Mouse (Mus musculus) cerebellum, adult 2 months (tissue): Measurements from ENCODE around the gene Kirrel. TPM values are rescaled to one million over a fixed set of nuclear protein-coding genes. Genes with fewer than 3 reads are reported as not detected.

Source experiments
- DNase-seq, 2 experiments: peaks; one replicate each; pipeline ENCODE4 v3.0.0; 2021
- H3K27ac ChIP-seq: fragments of 200-500 bp; 2 replicates; pipeline ENCODE4 v1.5.1; 2012; ENCODE audit warnings: low read length, control low read depth, inconsistent platforms; ENCODE audit not compliant: insufficient read depth
- H3K27me3 ChIP-seq: fragments of 200-500 bp; 2 replicates; pipeline ENCODE4 v1.6.1; 2012; ENCODE audit warnings: inconsistent platforms, mild to moderate bottlenecking, low read length, moderate library complexity; ENCODE audit not compliant: control insufficient read depth, insufficient read depth
- H3K4me1 ChIP-seq: fragments of 200-500 bp; 2 replicates; pipeline ENCODE4 v1.6.1; 2011; ENCODE audit warnings: low read length; ENCODE audit not compliant: control insufficient read depth, insufficient read depth
- H3K4me3 ChIP-seq: fragments of 200-500 bp; replicated peaks from 2 replicates; pipeline ENCODE3; 2011; ENCODE audit warnings: mild to moderate bottlenecking, low read depth, low read length, control low read depth; ENCODE audit not compliant: insufficient read depth
- CTCF ChIP-seq: fragments of 200-500 bp; IDR thresholded peaks from 2 replicates; pipeline ENCODE4 v1.5.1; 2011; ENCODE audit warnings: low read depth, mild to moderate bottlenecking, control low read depth, low read length, moderate library complexity, borderline replicate concordance; ENCODE audit not compliant: insufficient read depth
- POLR2A ChIP-seq: fragments of 200-500 bp; IDR thresholded peaks from 2 replicates; pipeline ENCODE4 v1.6.1; 2011; ENCODE audit warnings: low read length, control low read depth, borderline replicate concordance; ENCODE audit not compliant: insufficient read depth
- WGBS: fragments of 180-500 bp; shearing (Covaris S2); methylation state at CpG from one replicate; pipeline ENCODE4 v1.1.7; 2018; 5-methylcytosine and 5-hydroxymethylcytosine counted together
- polyA plus RNA-seq: library from polyadenylated mRNA; depleted of rRNA; stranded (reverse); fragments of >200 nt; gene quantifications from 2 replicates; pipeline ENCODE4 v1.2.3, GENCODE M21; 2012

Kirrel gene
- polyA plus RNA-seq, 1 experiment: 5.6 TPM

DNA sequence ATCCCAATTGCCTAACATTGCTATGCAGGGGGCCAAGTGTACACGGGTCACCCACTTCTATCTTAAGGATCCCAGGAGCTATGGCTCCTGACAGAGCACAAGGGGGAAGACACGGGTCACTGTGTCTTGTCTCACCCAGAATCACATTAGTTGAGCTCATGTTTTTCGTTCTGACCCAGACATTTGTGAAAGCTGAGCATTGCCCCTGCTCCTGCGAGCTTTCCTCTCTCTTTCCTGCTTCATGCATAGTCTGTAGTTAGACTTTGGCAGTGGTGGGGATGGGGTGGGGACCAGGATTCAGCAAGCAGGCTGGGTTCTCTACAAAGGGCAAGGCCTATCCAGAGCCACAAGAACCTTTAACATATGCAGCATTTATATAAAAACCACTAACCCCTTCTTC, 94.8 kb downstream of the Kirrel start:
- H3K27me3 ChIP-seq: no peaks in the 10 kb centered on the region
- no peak overlapping the region for H3K27ac ChIP-seq
- WGBS: 88% methylated on average over 4 of the region's 4 CpGs
- DNase-seq: no peak
- TF ChIP-seq CTCF (no peak), POLR2A (no peak)
- H3K4me1 ChIP-seq: no peaks in the 10 kb centered on the region
- no peak overlapping the region for H3K4me3 ChIP-seq

DNA sequence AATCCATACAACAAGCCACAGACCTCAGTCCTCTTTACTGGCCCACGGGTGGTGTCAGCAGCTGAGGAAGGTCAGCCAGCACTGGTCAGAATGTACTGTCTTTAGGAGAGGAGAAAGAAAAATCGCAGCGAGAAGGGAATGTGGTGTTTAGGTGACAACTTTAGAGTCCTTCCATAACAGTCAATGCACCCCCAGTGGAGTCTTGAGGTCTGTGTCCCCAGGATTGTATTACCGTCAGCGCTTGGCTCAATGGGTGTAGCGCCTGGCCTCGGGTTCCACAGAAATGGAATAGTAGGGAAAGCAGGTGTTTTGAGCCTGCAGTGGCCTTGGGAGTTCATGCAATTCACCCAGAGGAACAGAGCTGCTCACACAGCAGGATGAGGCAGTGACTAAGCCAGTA, 95.2 kb downstream of the Kirrel start:
- 92% methylated on average over 7 of the region's 7 CpGs for WGBS
- no peak for DNase-seq
- Histone ChIP-seq H3K27ac (no peak overlapping the region), H3K4me3 (no peak overlapping the region), H3K4me1 (no peaks in the 10 kb centered on the region), H3K27me3 (no peaks in the 10 kb centered on the region)
- no peak for TF ChIP-seq POLR2A
- no peak for TF ChIP-seq CTCF

DNA sequence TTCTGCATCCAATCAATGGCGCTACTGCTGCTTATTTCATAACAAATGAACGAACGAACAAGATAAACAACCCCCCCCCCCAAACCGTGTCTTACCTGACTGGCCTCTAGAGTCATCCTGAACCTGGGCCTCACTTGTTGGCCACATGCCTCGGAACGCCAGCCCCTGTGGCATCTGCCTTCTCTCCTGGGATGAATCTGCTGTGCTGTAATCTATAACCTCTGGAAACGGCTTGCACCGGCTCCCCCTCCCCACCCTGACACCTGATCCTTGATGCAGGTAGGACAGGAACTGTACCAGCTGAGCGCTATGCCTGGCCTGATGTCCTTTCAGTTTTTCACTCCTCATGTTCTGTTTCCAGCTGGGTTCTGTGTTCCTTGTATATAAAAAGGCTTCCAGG, 96.9 kb downstream of the Kirrel start:
- 83% methylated on average over 9 of the region's 9 CpGs for WGBS
- H3K27me3 ChIP-seq: no peaks in the 10 kb centered on the region; the same call in 1 of the 2 replicates
- no peak for DNase-seq
- no peaks in the 10 kb centered on the region for H3K4me1 ChIP-seq
- TF ChIP-seq POLR2A (no peak), CTCF (no peak)
- H3K27ac ChIP-seq: no peak overlapping the region
- H3K4me3 ChIP-seq: no peak overlapping the region

DNA sequence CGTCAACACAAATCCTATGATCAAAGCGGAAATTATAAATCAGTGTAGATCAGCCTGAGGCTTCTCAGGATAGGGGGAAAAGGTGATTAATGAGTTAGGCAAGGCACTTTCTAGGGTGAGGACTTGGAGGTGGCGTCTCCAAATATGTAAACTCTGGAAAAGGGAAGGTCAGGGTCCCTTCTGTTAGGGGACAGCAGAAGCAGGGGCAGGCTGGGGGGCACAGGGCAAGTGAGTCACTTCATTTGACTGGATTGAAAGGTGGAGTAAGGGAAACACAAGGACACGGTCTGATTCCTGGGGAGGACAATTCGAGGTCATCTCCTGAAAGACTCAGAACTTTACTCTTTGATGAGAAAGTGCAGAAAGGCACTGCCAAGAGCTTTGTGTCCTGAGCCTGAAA, 97.6 kb downstream of the Kirrel start:
- Histone ChIP-seq H3K4me1 (no peaks in the 10 kb centered on the region), H3K4me3 (no peak overlapping the region), H3K27me3 (no peaks in the 10 kb centered on the region; the same call in 1 of the 2 replicates), H3K27ac (no peak overlapping the region)
- no peak for DNase-seq
- TF ChIP-seq CTCF: no peak
- TF ChIP-seq POLR2A: no peak
- WGBS: 89% methylated on average over 5 of the region's 5 CpGs

DNA sequence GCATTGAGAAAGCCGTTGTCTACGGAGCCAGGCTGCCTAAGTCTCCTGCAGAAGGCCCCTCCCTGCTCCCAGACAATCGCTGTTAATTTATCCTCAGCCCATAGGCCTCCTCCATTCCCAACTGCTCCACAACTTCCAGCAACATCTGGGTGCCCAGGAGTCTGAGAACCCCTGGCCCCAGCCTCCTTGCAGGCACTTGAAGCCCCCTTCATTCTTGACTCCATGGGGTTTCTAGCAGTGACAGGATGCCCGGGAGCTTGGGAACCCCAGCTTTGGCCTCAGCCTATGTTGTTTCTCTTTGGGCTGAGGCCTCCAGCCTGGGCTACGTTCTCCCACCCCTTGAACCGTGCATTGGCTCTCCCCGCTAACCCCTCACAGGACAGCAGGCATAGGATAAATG, 98.4 kb downstream of the Kirrel start:
- DNase-seq: no peak
- Histone ChIP-seq H3K4me3 (no peak overlapping the region), H3K27ac (no peak overlapping the region), H3K4me1 (no peaks in the 10 kb centered on the region), H3K27me3 (no peaks in the 10 kb centered on the region; the same call in 1 of the 2 replicates)
- 81% methylated on average over 7 of the region's 7 CpGs for WGBS
- TF ChIP-seq POLR2A: no peak
- TF ChIP-seq CTCF: no peak

DNA sequence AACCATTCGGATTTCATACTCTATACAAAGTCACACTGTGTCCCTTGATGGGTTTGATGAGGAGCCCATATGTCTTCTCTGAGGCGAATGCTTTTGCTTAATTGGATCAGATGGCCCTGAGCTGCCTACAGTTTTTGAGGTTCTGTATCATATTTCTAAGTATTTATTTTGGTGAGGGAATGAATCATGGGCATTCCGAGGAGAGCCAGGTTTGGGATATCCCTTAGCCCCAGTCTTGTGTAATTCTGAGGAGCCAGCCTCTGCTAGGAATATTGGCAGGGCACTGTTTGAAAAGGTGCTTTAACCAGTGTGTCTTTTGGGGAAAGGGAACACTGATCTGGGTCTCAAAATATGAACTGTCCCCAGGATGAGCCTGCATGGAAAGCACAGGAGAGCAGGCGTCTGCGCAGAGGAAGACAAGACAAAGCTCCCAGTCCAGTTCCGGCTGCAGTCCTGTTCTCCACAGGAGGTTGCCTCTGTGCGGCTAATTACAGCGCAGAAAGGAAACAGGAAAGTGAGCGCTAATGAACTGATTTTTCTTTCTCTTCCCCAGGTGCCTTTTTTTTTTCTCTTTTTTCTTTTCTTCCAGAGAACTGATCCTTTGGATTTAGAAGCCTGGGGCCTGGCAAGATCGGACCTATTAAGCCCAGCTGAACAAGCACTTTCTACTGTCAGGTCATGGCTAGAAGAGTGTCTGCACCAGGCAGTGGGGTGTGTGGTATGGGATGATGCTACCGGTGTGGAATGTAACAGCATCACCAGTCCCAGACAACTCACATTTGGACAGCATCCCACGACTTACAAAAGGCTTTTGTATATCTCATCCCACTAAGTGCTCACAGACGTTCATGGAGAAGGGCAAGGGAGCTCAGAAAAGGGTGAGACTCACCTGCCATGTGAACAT, 101.7 kb downstream of the Kirrel start:
- H3K27me3 ChIP-seq: no peaks in the 10 kb centered on the region; the same call in 1 of the 2 replicates
- no peak overlapping the region for H3K27ac ChIP-seq
- TF ChIP-seq POLR2A (no peak), CTCF (no peak)
- DNase-seq: peak in 1 of 2 experiments; percentile 8
- H3K4me1 ChIP-seq: no peaks in the 10 kb centered on the region
- 20% methylated on average over 13 of the region's 13 CpGs for WGBS
- no peak overlapping the region for H3K4me3 ChIP-seq

DNA sequence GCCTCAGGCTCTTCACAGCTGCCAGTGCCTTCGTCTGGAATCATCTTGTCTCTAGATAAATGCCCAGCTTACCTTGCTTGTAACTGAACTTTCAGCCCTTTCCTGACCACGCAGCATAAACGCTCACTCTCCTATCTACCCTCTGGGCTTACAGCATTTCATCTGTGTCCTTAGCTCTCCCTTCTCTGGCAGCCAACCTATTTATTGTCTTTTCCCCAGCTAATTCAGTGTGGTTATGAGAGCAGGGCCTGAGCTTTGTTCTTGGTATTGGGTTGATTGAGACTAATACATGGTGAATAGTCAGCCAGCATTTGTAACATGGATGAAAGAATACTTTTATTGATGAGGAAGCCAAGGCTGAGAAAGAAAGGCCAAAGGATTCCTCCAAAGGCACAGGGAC, 102.4 kb downstream of the Kirrel start:
- Histone ChIP-seq H3K4me1 (no peaks in the 10 kb centered on the region), H3K4me3 (no peak overlapping the region), H3K27ac (no peak overlapping the region), H3K27me3 (no peaks in the 10 kb centered on the region; the same call in 1 of the 2 replicates)
- WGBS: 79% methylated on average over 3 of the region's 3 CpGs
- DNase-seq: no peak
- TF ChIP-seq POLR2A (no peak), CTCF (no peak)

DNA sequence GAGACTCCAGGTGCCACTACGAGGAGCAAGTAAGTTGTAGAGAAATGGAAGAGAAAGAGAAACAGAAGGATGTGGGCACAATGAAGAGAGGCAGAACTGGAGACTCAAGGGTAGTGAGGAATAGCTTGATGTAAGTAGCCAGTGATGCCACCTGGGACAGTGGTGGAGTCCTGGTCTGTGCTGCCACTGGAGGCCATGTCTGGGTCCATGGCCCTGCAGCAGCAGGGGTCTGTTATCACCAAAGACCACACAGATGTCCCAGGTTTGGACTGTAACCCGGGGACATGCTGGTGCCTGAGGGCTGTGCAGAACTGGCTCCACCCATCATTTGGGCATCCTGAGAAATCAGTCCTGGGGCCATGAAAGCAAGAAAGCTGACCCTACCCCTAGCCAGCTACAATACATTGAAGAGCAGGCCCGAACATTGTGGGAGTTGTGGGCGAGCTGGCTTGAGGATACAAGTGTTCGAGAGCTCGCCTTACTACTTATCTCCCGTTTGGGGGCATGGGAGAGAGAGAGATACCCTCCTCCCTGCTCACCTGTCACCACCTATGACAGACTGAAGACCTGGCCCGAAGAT, 107.1 kb downstream of the Kirrel start:
- no peak for DNase-seq
- no peaks in the 10 kb centered on the region for H3K4me1 ChIP-seq
- no peak overlapping the region for H3K4me3 ChIP-seq
- WGBS: 88% methylated on average over 8 of the region's 8 CpGs
- no peaks in the 10 kb centered on the region for H3K27me3 ChIP-seq
- H3K27ac ChIP-seq: no peak overlapping the region
- TF ChIP-seq CTCF: no peak
- no peak for TF ChIP-seq POLR2A

DNA sequence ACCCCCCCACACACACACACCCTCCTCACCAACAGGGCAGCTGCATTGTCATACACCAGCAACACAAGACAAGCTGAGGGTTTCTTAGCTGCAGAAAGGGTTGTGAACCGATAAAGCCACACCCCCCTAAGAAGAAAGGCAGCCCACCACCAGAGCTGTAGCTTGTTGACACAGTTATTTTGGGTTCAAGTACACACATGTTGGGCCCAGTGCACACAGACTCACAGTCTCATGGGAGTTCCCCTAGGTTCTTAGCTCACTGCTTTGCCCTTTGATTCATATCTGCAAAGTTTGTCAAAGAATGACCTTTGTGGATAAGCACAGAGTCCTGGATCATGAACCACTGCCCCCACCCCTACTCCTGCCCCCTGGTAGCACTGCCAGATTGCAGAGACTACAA, 120.6 kb downstream of the Kirrel start:
- DNase-seq: no peak
- H3K4me3 ChIP-seq: no peak overlapping the region
- no peaks in the 10 kb centered on the region for H3K4me1 ChIP-seq

More for the DNA sequence above, 120.6 kb downstream of the Kirrel start:
- 65% methylated on average over 1 of the region's 1 CpGs for WGBS
- Histone ChIP-seq H3K27ac (no peak overlapping the region), H3K27me3 (no peaks in the 10 kb centered on the region)
- TF ChIP-seq CTCF: no peak
- TF ChIP-seq POLR2A: no peak
